Mouse (Mus musculus) heart, postnatal 0 days (tissue): Measurements from ENCODE around the gene Ppih.

Source experiments
- CTCF ChIP-seq: IDR thresholded peaks from 2 replicates; pipeline ENCODE4 v1.5.1; 2016; ENCODE audit warnings: antibody characterized with exemption, control low read depth, low read depth
- EP300 ChIP-seq: IDR thresholded peaks from 2 replicates; pipeline ENCODE4 v1.6.1; 2016; ENCODE audit warnings: antibody characterized with exemption, low read depth

DNA sequence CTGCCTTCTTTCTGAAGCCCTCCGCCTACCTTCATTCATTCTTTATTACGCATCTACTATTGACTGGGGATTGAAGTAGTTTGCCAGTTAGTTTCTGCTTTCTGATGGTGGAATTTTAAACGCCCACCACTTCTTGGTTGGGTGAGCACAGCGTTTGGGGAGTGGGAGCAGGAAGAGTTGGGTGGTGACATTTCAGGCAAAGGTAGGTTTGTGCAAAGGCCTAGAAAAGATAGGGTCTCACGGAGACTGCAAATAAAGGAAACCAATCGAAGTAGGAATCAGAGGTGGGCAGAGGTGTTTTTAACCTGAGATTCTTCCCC lies 25.3 kb downstream of the Ppih start:
- TF ChIP-seq CTCF (no peak), EP300 (no peak)
